Mouse (Mus musculus) stomach, postnatal 0 days (tissue): ENCODE results near the gene Hcrtr2. TPM values are rescaled to one million over a fixed set of nuclear protein-coding genes. Genes with fewer than 3 reads are reported as not detected.
A peak's percentile ranks its signal among the peaks of the same experiment; 100 is the strongest.

Source experiments
- ATAC-seq: fragments of 200-750 bp; cut with Nextera tagmentation; 2 replicates; pipeline ENCODE4 v1.8.0; 2017; ENCODE audit not compliant: low FRiP score, low TSS enrichment
- DNase-seq: peaks from one replicate; pipeline ENCODE4 v3.0.0-alpha.2; 2016; ENCODE audit warnings: low spot score
- H3K27ac ChIP-seq: fragments of 300-500 bp; sonication (generic); replicated peaks from 2 replicates; pipeline ENCODE4 v1.5.1; 2014; ENCODE audit warnings: mild to moderate bottlenecking, control low read depth
- H3K27me3 ChIP-seq: fragments of 300-500 bp; sonication (generic); 2 replicates; pipeline ENCODE4 v1.6.1; 2014; ENCODE audit warnings: low read length; ENCODE audit not compliant: control insufficient read depth, insufficient read depth
- H3K36me3 ChIP-seq: fragments of 300-500 bp; sonication (generic); 2 replicates; pipeline ENCODE4 v1.6.1; 2014; ENCODE audit warnings: low read length, mixed read lengths; ENCODE audit not compliant: control insufficient read depth, insufficient read depth
- H3K4me1 ChIP-seq: fragments of 300-500 bp; sonication (generic); replicated peaks from 2 replicates; pipeline ENCODE4 v1.6.1; 2014; ENCODE audit warnings: antibody characterized with exemption; ENCODE audit not compliant: control insufficient read depth, insufficient read depth
- H3K4me2 ChIP-seq: fragments of 300-500 bp; sonication (generic); replicated peaks from 2 replicates; pipeline ENCODE4 v1.6.1; 2014; ENCODE audit warnings: low read depth, mild to moderate bottlenecking, control low read depth, moderate library complexity
- H3K4me3 ChIP-seq: fragments of 300-500 bp; sonication (generic); 2 replicates; pipeline ENCODE4 v1.5.1; 2014; ENCODE audit warnings: low read depth, low read length, control low read depth
- H3K9ac ChIP-seq: fragments of 300-500 bp; sonication (generic); 2 replicates; pipeline ENCODE4 v1.6.1; 2014; ENCODE audit warnings: mild to moderate bottlenecking, low read length, control low read depth, mixed read lengths
- H3K9me3 ChIP-seq: fragments of 300-500 bp; sonication (generic); 2 replicates; pipeline ENCODE4 v1.6.1; 2016; ENCODE audit warnings: low read length; ENCODE audit not compliant: control insufficient read depth
- CTCF ChIP-seq: IDR thresholded peaks from 2 replicates; pipeline ENCODE4 v1.5.1; 2016; ENCODE audit warnings: antibody characterized with exemption, low read depth, mild to moderate bottlenecking, moderate library complexity
- EP300 ChIP-seq: optimal IDR thresholded peaks from 2 replicates; pipeline ENCODE3; 2016; ENCODE audit warnings: antibody characterized with exemption
- WGBS: fragments of 180-500 bp; shearing (Covaris S2); extraction: QIAGEN DNeasy Blood & Tissue Kit; methylation state at CpG from one replicate; pipeline ENCODE4 v1.1.7; 2014; 5-methylcytosine and 5-hydroxymethylcytosine counted together
- polyA plus RNA-seq: library from polyadenylated mRNA; unstranded; fragments of >200 nt; fragmentation: Nextera tagmentation; extraction: Ambion mirVana; gene quantifications from 2 replicates; pipeline ENCODE4 v1.2.1, GENCODE M21; 2015

The Hcrtr2 gene
- polyA plus RNA-seq, 1 experiment from 2014 or later, result 0.04 TPM

- ATAC-seq, result no peak
Observed at GRCm38 (mm10) chr9:76234899-76235298, 88.8 kb downstream of the Hcrtr2 start.

DNA sequence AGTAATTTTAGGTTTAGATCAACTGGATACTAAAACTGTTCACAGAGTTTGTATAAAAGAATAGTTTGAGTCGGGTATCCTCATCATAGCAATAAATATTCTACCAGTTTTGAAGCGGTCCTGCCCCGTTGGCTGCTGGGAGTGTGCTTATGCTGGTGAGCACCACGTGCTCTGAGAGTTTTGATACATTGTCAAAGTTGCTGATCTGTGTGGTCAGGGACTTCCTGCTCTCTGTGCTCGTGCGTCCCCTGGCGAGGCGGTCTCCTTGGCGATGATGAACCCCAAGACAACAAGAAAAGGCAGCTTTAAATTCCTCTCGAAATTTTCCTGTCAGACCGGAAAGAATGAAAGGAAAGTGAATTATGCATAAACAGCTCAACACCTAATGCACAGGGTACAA, 93.3 kb downstream of the Hcrtr2 start:
- Histone ChIP-seq H3K36me3 (no peaks in the 10 kb centered on the region), H3K4me2 (peak overlapping the region; percentile 12; the same call in 1 of the 2 replicates), H3K27me3 (no peaks in the 10 kb centered on the region), H3K9me3 (no peaks in the 10 kb centered on the region), H3K9ac (no peak overlapping the region), H3K4me3 (no peak overlapping the region), H3K27ac (no peak overlapping the region), H3K4me1 (no peaks in the 10 kb centered on the region)
- 36% methylated on average over 11 of the region's 11 CpGs for WGBS
- DNase-seq, result no peak
- TF ChIP-seq CTCF (no peak), EP300 (no peak)
- no peak for ATAC-seq

More at GRCm38 (mm10) chr9:76234899-76235298, 88.8 kb downstream of the Hcrtr2 start:
- no peaks in the 10 kb centered on the region for H3K36me3 ChIP-seq
- H3K9me3 ChIP-seq, result no peaks in the 10 kb centered on the region
- no peak overlapping the region for H3K9ac ChIP-seq
- TF ChIP-seq CTCF (no peak), EP300 (no peak)
- no peak overlapping the region for H3K27ac ChIP-seq
- H3K4me3 ChIP-seq, result no peak overlapping the region
- no peaks in the 10 kb centered on the region for H3K4me1 ChIP-seq
- H3K27me3 ChIP-seq, result no peaks in the 10 kb centered on the region
- WGBS, result 47% methylated on average over 7 of the region's 7 CpGs
- no peak overlapping the region for H3K4me2 ChIP-seq
- no peak for DNase-seq

DNA sequence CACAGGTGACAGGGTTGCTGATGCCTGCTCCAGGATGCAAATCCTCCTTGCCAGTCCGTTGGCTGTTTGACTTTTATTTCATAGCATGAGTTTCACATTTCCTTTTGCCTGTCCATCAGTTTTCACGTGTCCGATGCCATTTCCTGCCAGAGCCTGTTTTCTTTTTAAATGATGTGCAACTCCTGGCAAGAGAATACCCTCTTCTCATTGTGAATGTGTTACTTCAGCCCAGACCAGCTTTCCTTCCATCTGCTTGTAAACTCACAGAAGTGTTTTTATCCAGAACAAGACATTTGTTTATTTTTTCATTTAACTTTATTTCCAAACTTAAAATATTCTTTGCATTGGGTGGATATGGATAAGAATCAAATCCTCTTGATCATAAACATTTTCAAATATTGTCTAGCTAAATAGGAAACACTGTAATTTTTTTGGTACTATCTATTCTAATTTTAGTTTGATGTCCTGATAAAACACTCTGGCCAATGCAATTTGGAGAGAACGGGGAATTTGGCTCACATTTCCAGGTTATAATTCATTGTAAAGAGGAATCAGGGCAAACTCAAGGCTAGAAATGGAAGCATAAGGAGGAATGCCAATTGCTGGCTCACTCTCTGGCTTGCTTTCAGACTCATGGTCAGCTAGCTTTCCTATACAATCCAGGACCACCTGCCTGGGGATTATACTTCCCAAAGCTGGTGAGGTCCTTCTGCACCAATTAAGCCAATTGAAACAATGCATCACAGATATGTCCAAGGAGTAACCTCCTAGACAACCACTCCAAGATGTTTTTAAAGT, 106.3 kb downstream of the Hcrtr2 start:
- no peaks in the 10 kb centered on the region for H3K4me1 ChIP-seq
- no peak overlapping the region for H3K9ac ChIP-seq
- H3K36me3 ChIP-seq, result no peaks in the 10 kb centered on the region
- no peak overlapping the region for H3K27ac ChIP-seq
- no peak overlapping the region for H3K4me3 ChIP-seq
- H3K27me3 ChIP-seq, result no peaks in the 10 kb centered on the region
- TF ChIP-seq EP300 (no peak), CTCF (no peak)
- no peaks in the 10 kb centered on the region for H3K9me3 ChIP-seq
- DNase-seq (no peak), ATAC-seq (no peak)
- 49% methylated on average over 4 of the region's 4 CpGs for WGBS
- no peak overlapping the region for H3K4me2 ChIP-seq

DNA sequence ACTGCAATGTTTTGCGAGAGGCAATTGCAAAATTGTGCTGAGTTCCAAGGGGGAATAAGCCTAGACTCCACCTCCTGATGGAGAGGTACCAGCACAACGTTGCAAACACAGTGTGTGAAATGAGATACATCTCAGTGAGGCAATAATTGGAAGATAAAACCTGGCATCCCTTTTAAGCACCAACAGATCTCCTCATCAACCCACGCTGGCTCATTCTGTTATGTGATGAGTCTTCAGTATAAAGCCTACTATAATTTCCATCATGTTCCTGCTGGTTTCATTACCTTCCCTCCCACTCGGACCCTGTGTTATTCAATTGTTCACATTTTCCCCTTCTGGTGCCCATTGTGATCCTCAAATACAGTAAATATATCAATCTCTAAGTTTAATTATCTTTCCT, 109.0 kb downstream of the Hcrtr2 start:
- DNase-seq, result no peak
- Histone ChIP-seq H3K4me1 (no peaks in the 10 kb centered on the region), H3K9ac (no peak overlapping the region), H3K27me3 (no peaks in the 10 kb centered on the region), H3K4me2 (no peak overlapping the region), H3K9me3 (no peaks in the 10 kb centered on the region), H3K4me3 (no peak overlapping the region), H3K27ac (no peak overlapping the region), H3K36me3 (no peaks in the 10 kb centered on the region)
- ATAC-seq, result no peak
- 66% methylated on average over 4 of the region's 4 CpGs for WGBS
- TF ChIP-seq CTCF (no peak), EP300 (no peak)

DNA sequence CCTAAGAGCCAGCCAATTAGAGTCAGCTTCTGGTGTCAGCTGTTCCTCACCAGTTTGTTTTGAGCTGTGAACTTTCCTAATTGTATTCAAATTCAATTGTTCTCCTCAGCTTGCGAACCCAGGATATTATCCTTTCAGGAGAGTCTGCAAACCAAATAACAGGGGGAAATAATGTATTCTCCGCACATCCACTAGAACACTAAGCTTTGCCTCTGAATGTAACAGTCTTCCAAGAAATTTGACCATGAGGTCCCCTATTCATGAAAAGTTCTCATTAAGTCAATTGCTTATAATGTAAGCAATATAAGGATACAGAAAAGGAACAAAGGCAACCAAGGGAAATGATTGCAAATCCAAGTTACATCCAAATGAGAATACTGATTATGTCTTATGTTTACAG, 110.1 kb downstream of the Hcrtr2 start, which contains the start of gene Gfral:
TSS of gene Gfral (minus strand) at position 101 of the 400 bp plus-strand sequence.
- no peaks in the 10 kb centered on the region for H3K4me1 ChIP-seq
- 90% methylated on average over 2 of the region's 2 CpGs for WGBS
- H3K27me3 ChIP-seq, result no peaks in the 10 kb centered on the region
- ATAC-seq (no peak), DNase-seq (no peak)
- H3K4me3 ChIP-seq, result no peak within 1 kb of the TSS
- TF ChIP-seq CTCF (no peak), EP300 (no peak)
- H3K27ac ChIP-seq, result no peak within 1 kb of the TSS
- no peaks in the 10 kb centered on the region for H3K36me3 ChIP-seq
- H3K4me2 ChIP-seq, result no peak within 1 kb of the TSS
- H3K9ac ChIP-seq, result no peak within 1 kb of the TSS
- H3K9me3 ChIP-seq, result no peaks in the 10 kb centered on the region

GRCm38 (mm10) chr9:76196917-76197316, 126.7 kb downstream of the Hcrtr2 start:
- Histone ChIP-seq H3K4me3 (no peak overlapping the region), H3K27me3 (no peaks in the 10 kb centered on the region), H3K4me2 (no peak overlapping the region), H3K27ac (no peak overlapping the region), H3K9ac (no peak overlapping the region), H3K4me1 (no peaks in the 10 kb centered on the region), H3K9me3 (no peaks in the 10 kb centered on the region), H3K36me3 (no peaks in the 10 kb centered on the region)
- ATAC-seq, result no peak
- 65% methylated on average over 4 of the region's 4 CpGs for WGBS
- DNase-seq, result no peak
- TF ChIP-seq CTCF (no peak), EP300 (no peak)
